Mouse (Mus musculus) liver, postnatal 0 days (tissue): ENCODE results near the gene Meox2. TPM values are rescaled to one million over a fixed set of nuclear protein-coding genes. Genes with fewer than 3 reads are reported as not detected.

Experiments used
- ATAC-seq: fragments of 200-750 bp; cut with Nextera tagmentation; 2 replicates; pipeline ENCODE4 v1.8.0; 2017; ENCODE audit warnings: mild to moderate bottlenecking, moderate library complexity
- DNase-seq: peaks from one replicate; pipeline ENCODE4 v3.0.0-alpha.2; 2016
- H3K27ac ChIP-seq: fragments of 300-500 bp; sonication (generic); 2 replicates; pipeline ENCODE4 v1.5.1; 2014; ENCODE audit warnings: antibody characterized with exemption, moderate library complexity, mild to moderate bottlenecking, low read depth
- H3K27me3 ChIP-seq: fragments of 300-500 bp; sonication (generic); 2 replicates; pipeline ENCODE4 v1.6.1; 2014; ENCODE audit warnings: low read length, control low read depth, mixed read lengths; ENCODE audit not compliant: insufficient read depth
- H3K36me3 ChIP-seq: fragments of 300-500 bp; sonication (generic); replicated peaks from 2 replicates; pipeline ENCODE4 v1.6.1; 2014; ENCODE audit warnings: mild to moderate bottlenecking, control low read depth, low read length, moderate library complexity, mixed read lengths; ENCODE audit not compliant: insufficient read depth
- H3K4me1 ChIP-seq: fragments of 300-500 bp; sonication (generic); 2 replicates; pipeline ENCODE4 v1.6.1; 2014; ENCODE audit warnings: antibody characterized with exemption, mild to moderate bottlenecking, control low read depth; ENCODE audit not compliant: insufficient read depth
- H3K4me2 ChIP-seq: fragments of 300-500 bp; sonication (generic); 2 replicates; pipeline ENCODE4 v1.6.1; 2014; ENCODE audit warnings: low read depth, mild to moderate bottlenecking, low read length, moderate library complexity, mixed read lengths
- H3K4me3 ChIP-seq: fragments of 300-500 bp; sonication (generic); 2 replicates; pipeline ENCODE4 v1.5.1; 2014; ENCODE audit warnings: low read depth, low read length
- H3K9ac ChIP-seq: fragments of 300-500 bp; sonication (generic); replicated peaks from 2 replicates; pipeline ENCODE4 v1.6.1; 2014; ENCODE audit warnings: mild to moderate bottlenecking, moderate library complexity
- H3K9me3 ChIP-seq: fragments of 300-500 bp; sonication (generic); 2 replicates; pipeline ENCODE4 v1.6.1; 2016; ENCODE audit warnings: mild to moderate bottlenecking, control low read depth, low read length, mixed read lengths
- CTCF ChIP-seq: sonication (generic); IDR thresholded peaks from 2 replicates; pipeline ENCODE4 v1.5.1; 2016; ENCODE audit warnings: antibody characterized with exemption, low read depth
- EP300 ChIP-seq: IDR thresholded peaks from 2 replicates; pipeline ENCODE4 v1.6.1; 2016; ENCODE audit warnings: antibody characterized with exemption, low read depth, mild to moderate bottlenecking
- WGBS: fragments of 180-500 bp; shearing (Covaris S2); extraction: QIAGEN DNeasy Blood & Tissue Kit; methylation state at CpG from one replicate; pipeline ENCODE4 v1.1.7; 2014; ENCODE audit not compliant: insufficient replicate concordance; 5-methylcytosine and 5-hydroxymethylcytosine counted together
- polyA plus RNA-seq: library from polyadenylated mRNA; unstranded; fragments of >200 nt; fragmentation: Nextera tagmentation; extraction: Ambion mirVana; gene quantifications from 2 replicates; pipeline ENCODE4 v1.2.1, GENCODE M21; 2015

Meox2 gene
- polyA plus RNA-seq, 1 experiment from 2014 or later: 0.05 TPM

DNA sequence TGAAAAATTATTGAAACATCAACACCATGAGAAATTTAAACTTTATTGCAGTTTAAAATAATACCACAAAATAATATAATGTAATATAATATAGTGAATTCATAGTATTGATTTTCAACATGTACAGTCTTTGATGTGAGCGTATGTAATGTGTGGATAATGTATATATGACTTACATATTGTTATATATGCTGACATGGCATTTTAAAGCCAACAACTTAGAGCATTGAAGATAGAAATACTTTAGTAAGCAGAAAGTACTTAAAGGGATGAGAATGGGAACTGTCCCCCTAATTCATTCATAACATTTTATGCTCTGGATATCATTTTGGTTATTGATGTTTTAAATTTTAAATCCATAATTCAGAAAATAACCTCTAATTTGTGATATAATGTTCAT lies 35.5 kb downstream of the Meox2 start:
- TF ChIP-seq CTCF: no peak
- no peak for TF ChIP-seq EP300
- H3K27me3 ChIP-seq: no peaks in the 10 kb centered on the region
- 73% methylated on average over 1 of the region's 1 CpGs for WGBS
- no peak overlapping the region for H3K4me3 ChIP-seq
- ATAC-seq (no peak), DNase-seq (no peak)
- no peaks in the 10 kb centered on the region for H3K9me3 ChIP-seq
- no peak overlapping the region for H3K27ac ChIP-seq
- no peak overlapping the region for H3K4me2 ChIP-seq
- H3K36me3 ChIP-seq: no peaks in the 10 kb centered on the region
- H3K9ac ChIP-seq: no peak overlapping the region
- H3K4me1 ChIP-seq: no peaks in the 10 kb centered on the region

DNA sequence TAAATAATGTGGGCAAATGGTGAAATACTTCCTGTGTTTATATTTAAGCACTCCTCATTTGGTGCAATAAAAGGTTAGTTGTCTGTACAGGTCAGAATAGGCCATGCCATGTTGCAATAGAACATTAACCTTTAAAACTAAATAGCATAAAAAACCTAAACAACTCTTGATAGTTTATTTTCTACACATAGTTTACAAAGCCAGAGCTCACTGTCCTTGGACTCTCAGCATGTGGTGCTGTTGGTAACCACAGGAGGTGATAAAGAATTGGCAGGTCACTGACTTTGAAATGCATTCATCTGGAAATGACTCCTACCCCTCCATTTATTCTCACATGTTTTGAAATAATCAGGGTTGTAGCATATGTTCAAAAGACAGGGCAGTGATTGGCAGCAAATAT lies 59.4 kb downstream of the Meox2 start:
- no peak for TF ChIP-seq EP300
- no peak for TF ChIP-seq CTCF
- no peak for DNase-seq
- no peaks in the 10 kb centered on the region for H3K9me3 ChIP-seq

DNA sequence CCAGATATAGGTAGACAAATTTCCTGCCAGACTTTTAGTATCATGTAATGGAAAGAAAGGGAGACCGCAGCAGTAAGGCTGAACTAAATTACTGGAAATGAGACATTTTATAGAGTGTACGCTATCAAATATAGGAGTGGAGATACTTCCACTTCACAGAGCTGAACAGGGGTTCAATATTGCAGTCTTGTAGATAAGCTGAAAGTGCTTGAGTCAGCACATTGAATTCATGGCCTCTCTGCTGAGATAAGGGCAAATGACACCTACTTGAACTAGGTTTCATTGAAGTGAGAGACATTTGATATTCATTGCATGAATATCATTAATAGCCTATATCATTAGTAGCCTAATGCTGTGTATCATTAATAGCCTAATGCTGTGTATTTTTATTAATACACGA lies 65.0 kb downstream of the Meox2 start:
- ATAC-seq: no peak
- 82% methylated on average over 3 of the region's 3 CpGs for WGBS
- H3K36me3 ChIP-seq: no peaks in the 10 kb centered on the region
- no peaks in the 10 kb centered on the region for H3K9me3 ChIP-seq
- no peaks in the 10 kb centered on the region for H3K27me3 ChIP-seq
- no peak overlapping the region for H3K27ac ChIP-seq
- TF ChIP-seq CTCF (no peak), EP300 (no peak)
- H3K9ac ChIP-seq: no peak overlapping the region
- H3K4me2 ChIP-seq: no peak overlapping the region
- DNase-seq: no peak
- H3K4me1 ChIP-seq: no peaks in the 10 kb centered on the region
- no peak overlapping the region for H3K4me3 ChIP-seq

More for the DNA sequence above, 59.4 kb downstream of the Meox2 start:
- peak; percentile 84 for ATAC-seq
- H3K4me3 ChIP-seq: no peak overlapping the region
- H3K36me3 ChIP-seq: no peaks in the 10 kb centered on the region
- no peak overlapping the region for H3K9ac ChIP-seq
- no peak overlapping the region for H3K27ac ChIP-seq
- H3K4me1 ChIP-seq: no peaks in the 10 kb centered on the region
- H3K27me3 ChIP-seq: no peaks in the 10 kb centered on the region
- no peak overlapping the region for H3K4me2 ChIP-seq

DNA sequence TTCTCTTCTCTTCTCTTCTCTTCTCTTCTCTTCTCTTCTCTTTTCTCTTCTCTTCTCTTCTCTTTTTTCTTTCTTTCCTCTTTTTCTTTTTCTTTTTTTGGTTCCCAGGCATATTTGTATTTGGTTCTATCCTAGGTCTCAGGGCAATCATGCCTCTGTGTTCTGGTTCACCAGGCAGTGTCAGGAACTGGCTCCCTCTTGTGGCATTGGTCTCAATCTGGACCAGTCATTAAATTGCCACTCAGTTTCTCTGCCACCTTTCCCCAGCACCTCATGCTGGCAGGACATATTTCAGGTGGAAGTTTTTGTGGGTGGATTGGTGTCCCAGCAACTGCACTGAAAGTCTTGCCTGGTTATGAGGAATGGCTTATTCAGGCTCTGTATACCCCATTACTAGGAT lies 75.3 kb downstream of the Meox2 start:
- DNase-seq (peak; percentile 18), ATAC-seq (no peak)
- no peak overlapping the region for H3K27ac ChIP-seq
- no peak overlapping the region for H3K4me3 ChIP-seq
- no peak overlapping the region for H3K4me2 ChIP-seq
- H3K4me1 ChIP-seq: no peaks in the 10 kb centered on the region
- peak; percentile 65 for TF ChIP-seq CTCF
- no peak for TF ChIP-seq EP300
- no peaks in the 10 kb centered on the region for H3K9me3 ChIP-seq
- H3K36me3 ChIP-seq: no peaks in the 10 kb centered on the region
- H3K9ac ChIP-seq: no peak overlapping the region
- H3K27me3 ChIP-seq: no peaks in the 10 kb centered on the region

DNA sequence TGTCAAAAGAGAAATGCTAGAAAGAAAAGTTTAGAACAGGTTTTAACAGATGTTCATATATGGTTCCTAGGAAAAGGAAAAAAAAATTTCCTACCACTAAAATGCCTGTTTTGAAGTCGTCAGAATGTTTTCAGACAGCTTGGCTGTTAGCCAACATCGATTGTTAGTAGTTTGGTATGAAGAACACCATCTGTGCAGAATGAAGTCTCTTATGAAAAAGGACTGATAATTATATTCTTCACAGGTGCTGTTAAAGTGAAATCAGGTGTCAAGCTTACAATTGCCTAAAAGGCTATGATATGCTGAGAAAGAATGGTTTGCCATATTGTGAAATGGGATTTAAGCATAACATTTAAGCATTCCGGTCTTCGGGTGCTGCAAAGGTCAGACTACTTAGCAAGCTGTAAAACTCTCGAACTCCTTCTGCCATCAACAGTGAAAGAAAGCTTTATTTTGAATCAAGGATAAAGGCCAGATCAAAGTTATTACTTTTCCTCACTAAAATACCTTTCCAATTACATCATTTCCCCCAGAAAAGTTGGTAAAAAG lies 80.7 kb downstream of the Meox2 start:
- no peak for ATAC-seq
- Histone ChIP-seq H3K27ac (no peak overlapping the region), H3K4me1 (no peaks in the 10 kb centered on the region), H3K36me3 (no peaks in the 10 kb centered on the region), H3K9ac (no peak overlapping the region), H3K27me3 (no peaks in the 10 kb centered on the region), H3K4me3 (no peak overlapping the region), H3K9me3 (no peaks in the 10 kb centered on the region), H3K4me2 (no peak overlapping the region)
- DNase-seq: no peak
- 72% methylated on average over 5 of the region's 5 CpGs for WGBS
- TF ChIP-seq EP300 (no peak), CTCF (no peak)

Other genes starting within 250 kb of the Meox2 start
- gene Agmo, start 133.1 kb downstream of the Meox2 start, polyA plus RNA-seq: 37.2 and 43.3 TPM in 2 replicates